Mouse (Mus musculus) kidney, embryonic 15.5 days (tissue): ENCODE measurements around the gene Rnf169. TPM values are rescaled to one million over a fixed set of nuclear protein-coding genes. Genes with fewer than 3 reads are reported as not detected.

Source experiments
- ATAC-seq: fragments of 200-750 bp; cut with Nextera tagmentation; replicated peaks from 2 replicates; pipeline ENCODE4 v1.8.0; 2017; ENCODE audit warnings: moderate TSS enrichment; ENCODE audit not compliant: low FRiP score
- H3K27ac ChIP-seq: fragments of 300-500 bp; sonication (generic); 2 replicates; pipeline ENCODE4 v1.5.1; 2015; ENCODE audit warnings: mild to moderate bottlenecking, inconsistent platforms
- H3K27me3 ChIP-seq: fragments of 300-500 bp; sonication (generic); 2 replicates; pipeline ENCODE4 v1.6.1; 2015; ENCODE audit warnings: inconsistent platforms
- H3K36me3 ChIP-seq: fragments of 300-500 bp; sonication (generic); 2 replicates; pipeline ENCODE4 v1.6.1; 2015; ENCODE audit warnings: inconsistent platforms
- H3K4me1 ChIP-seq: fragments of 300-500 bp; sonication (generic); 2 replicates; pipeline ENCODE4 v1.6.1; 2015; ENCODE audit warnings: inconsistent platforms
- H3K4me2 ChIP-seq: fragments of 300-500 bp; sonication (generic); 2 replicates; pipeline ENCODE4 v1.6.1; 2015; ENCODE audit warnings: moderate library complexity, mild to moderate bottlenecking, inconsistent platforms
- H3K4me3 ChIP-seq: fragments of 300-500 bp; sonication (generic); replicated peaks from 2 replicates; pipeline ENCODE4 v1.5.1; 2015; ENCODE audit warnings: mild to moderate bottlenecking, inconsistent platforms
- H3K9ac ChIP-seq: fragments of 300-500 bp; sonication (generic); 2 replicates; pipeline ENCODE4 v1.6.1; 2015; ENCODE audit warnings: mild to moderate bottlenecking, inconsistent platforms
- H3K9me3 ChIP-seq: fragments of 300-500 bp; sonication (generic); replicated peaks from 2 replicates; pipeline ENCODE4 v1.6.1; 2016; ENCODE audit warnings: inconsistent platforms
- WGBS: fragments of 180-500 bp; shearing (Covaris S2); methylation state at CpG from one replicate; pipeline ENCODE4 v1.1.7; 2015; ENCODE audit warnings: mixed read lengths; 5-methylcytosine and 5-hydroxymethylcytosine counted together
- polyA plus RNA-seq: library from polyadenylated mRNA; unstranded; fragments of >200 nt; fragmentation: Nextera tagmentation; extraction: Ambion mirVana; gene quantifications from 2 replicates; pipeline ENCODE4 v1.2.1, GENCODE M21; 2015

The Rnf169 gene
- 5.9 and 6.2 TPM in 2 replicates for polyA plus RNA-seq

GRCm38 (mm10) chr7:99980132-99980591 is at the start of gene Rnf169:
TSS of gene Rnf169 (minus strand) at chr7:99980448.
- peak within 1 kb of the TSS; percentile 99 for H3K9ac ChIP-seq
- H3K36me3 ChIP-seq = no peaks in the 10 kb centered on the region
- WGBS = under 1% methylated on average over 54 of the region's 55 CpGs
- peak within 1 kb of the TSS; percentile 99 for H3K4me3 ChIP-seq
- ATAC-seq = peak; percentile 95
- peak within 1 kb of the TSS; percentile 58 for H3K4me2 ChIP-seq
- no peaks in the 10 kb centered on the region for H3K9me3 ChIP-seq
- H3K27me3 ChIP-seq = no peaks in the 10 kb centered on the region
- H3K4me1 ChIP-seq = peaks cover 28% of the 10 kb centered on the region
- H3K27ac ChIP-seq = peak within 1 kb of the TSS; percentile 95

- H3K4me1 ChIP-seq = 0 out of 2 replicates have a peak, but pooled peaks cover 6% of the 10 kb centered on the region
- H3K27me3 ChIP-seq = no peaks in the 10 kb centered on the region
- H3K9ac ChIP-seq = no peak overlapping the region
- no peak overlapping the region for H3K4me3 ChIP-seq
- no peak overlapping the region for H3K27ac ChIP-seq
- H3K4me2 ChIP-seq = no peak overlapping the region
- no peak for ATAC-seq
- H3K36me3 ChIP-seq = no peaks in the 10 kb centered on the region
- H3K9me3 ChIP-seq = no peaks in the 10 kb centered on the region
- 47% methylated on average over 3 of the region's 3 CpGs for WGBS
These were observed 49.1 kb upstream of the Rnf169 start for GRCm38 (mm10) chr7:100029307-100029706.

- H3K4me3 ChIP-seq = no peak overlapping the region
- no peaks in the 10 kb centered on the region for H3K9me3 ChIP-seq
- no peak overlapping the region for H3K9ac ChIP-seq
- H3K27me3 ChIP-seq = no peaks in the 10 kb centered on the region
- H3K36me3 ChIP-seq = no peaks in the 10 kb centered on the region
- no peak for ATAC-seq
- H3K4me1 ChIP-seq = 0 out of 2 replicates have a peak, but pooled peaks cover 6% of the 10 kb centered on the region
- WGBS = 47% methylated on average over 5 of the region's 5 CpGs
- H3K27ac ChIP-seq = no peak overlapping the region
- H3K4me2 ChIP-seq = no peak overlapping the region
These were observed 47.1 kb upstream of the Rnf169 start for GRCm38 (mm10) chr7:100027353-100027752.

GRCm38 (mm10) chr7:100017056-100017455 is 36.8 kb upstream of the Rnf169 start:
- ATAC-seq = no peak
- H3K4me1 ChIP-seq = peaks cover 13% of the 10 kb centered on the region

GRCm38 (mm10) chr7:100014123-100014600 is 33.9 kb upstream of the Rnf169 start:
- no peak overlapping the region for H3K4me2 ChIP-seq
- 45% methylated on average over 8 of the region's 8 CpGs for WGBS
- H3K27me3 ChIP-seq = peaks cover 14% of the 10 kb centered on the region
- H3K36me3 ChIP-seq = no peaks in the 10 kb centered on the region
- peaks cover 22% of the 10 kb centered on the region for H3K4me1 ChIP-seq
- H3K9me3 ChIP-seq = no peaks in the 10 kb centered on the region
- H3K4me3 ChIP-seq = no peak overlapping the region
- H3K27ac ChIP-seq = peak overlapping the region; percentile 28; the same call in 1 of the 2 replicates
- no peak overlapping the region for H3K9ac ChIP-seq
- peak; percentile 62 for ATAC-seq

More at GRCm38 (mm10) chr7:100017056-100017455, 36.8 kb upstream of the Rnf169 start:
- Histone ChIP-seq H3K9ac (no peak overlapping the region), H3K9me3 (no peaks in the 10 kb centered on the region), H3K36me3 (no peaks in the 10 kb centered on the region), H3K4me2 (no peak overlapping the region), H3K4me3 (no peak overlapping the region), H3K27me3 (no peaks in the 10 kb centered on the region), H3K27ac (no peak overlapping the region)
- WGBS = 87% methylated on average over 8 of the region's 8 CpGs

GRCm38 (mm10) chr7:100012515-100012914 is 32.3 kb upstream of the Rnf169 start:
- peaks cover 22% of the 10 kb centered on the region for H3K4me1 ChIP-seq
- H3K27ac ChIP-seq = no peak overlapping the region
- H3K9ac ChIP-seq = no peak overlapping the region
- ATAC-seq = no peak
- no peak overlapping the region for H3K4me3 ChIP-seq
- H3K4me2 ChIP-seq = no peak overlapping the region
- H3K36me3 ChIP-seq = no peaks in the 10 kb centered on the region
- WGBS = 33% methylated on average over 6 of the region's 6 CpGs
- no peaks in the 10 kb centered on the region for H3K9me3 ChIP-seq
- peaks cover 31% of the 10 kb centered on the region for H3K27me3 ChIP-seq

- no peak overlapping the region for H3K4me3 ChIP-seq
- no peak overlapping the region for H3K4me2 ChIP-seq
- H3K36me3 ChIP-seq = no peaks in the 10 kb centered on the region
- peaks cover 22% of the 10 kb centered on the region for H3K4me1 ChIP-seq
- WGBS = 48% methylated on average over 8 of the region's 8 CpGs
- ATAC-seq = no peak
- no peak overlapping the region for H3K9ac ChIP-seq
- no peak overlapping the region for H3K27ac ChIP-seq
- H3K27me3 ChIP-seq = peaks cover 35% of the 10 kb centered on the region
- no peaks in the 10 kb centered on the region for H3K9me3 ChIP-seq
These were observed 31.8 kb upstream of the Rnf169 start for GRCm38 (mm10) chr7:100012085-100012484.

GRCm38 (mm10) chr7:100010711-100011110 is 30.5 kb upstream of the Rnf169 start:
- H3K4me1 ChIP-seq = peaks cover 32% of the 10 kb centered on the region
- H3K9ac ChIP-seq = no peak overlapping the region
- no peak overlapping the region for H3K4me3 ChIP-seq
- no peaks in the 10 kb centered on the region for H3K9me3 ChIP-seq
- no peaks in the 10 kb centered on the region for H3K36me3 ChIP-seq
- H3K27ac ChIP-seq = no peak overlapping the region
- no peak overlapping the region for H3K4me2 ChIP-seq
- no peak for ATAC-seq
- 23% methylated on average over 5 of the region's 5 CpGs for WGBS
- peaks cover 48% of the 10 kb centered on the region for H3K27me3 ChIP-seq

GRCm38 (mm10) chr7:100009640-100010039 is 29.4 kb upstream of the Rnf169 start:
- Histone ChIP-seq H3K36me3 (no peaks in the 10 kb centered on the region), H3K9me3 (no peaks in the 10 kb centered on the region), H3K4me3 (no peak overlapping the region), H3K4me1 (peaks cover 35% of the 10 kb centered on the region), H3K27ac (no peak overlapping the region), H3K27me3 (peaks cover 58% of the 10 kb centered on the region), H3K4me2 (0 out of 2 replicates have a peak overlapping the region, but pooled peaks have one; percentile 21), H3K9ac (no peak overlapping the region)
- 11% methylated on average over 11 of the region's 11 CpGs for whole genome bisulfite sequencing
- ATAC-seq = 0 out of 2 replicates have a peak, but pooled peaks have one; percentile 23

GRCm38 (mm10) chr7:100008765-100009164 is 28.5 kb upstream of the Rnf169 start:
- 87% methylated on average over 4 of the region's 4 CpGs for WGBS
- no peak overlapping the region for H3K4me3 ChIP-seq
- H3K36me3 ChIP-seq = no peaks in the 10 kb centered on the region
- ATAC-seq = no peak
- H3K9me3 ChIP-seq = no peaks in the 10 kb centered on the region
- peaks cover 26% of the 10 kb centered on the region for H3K4me1 ChIP-seq
- H3K27ac ChIP-seq = no peak overlapping the region
- H3K9ac ChIP-seq = no peak overlapping the region
- H3K27me3 ChIP-seq = peaks cover 67% of the 10 kb centered on the region
- H3K4me2 ChIP-seq = no peak overlapping the region

GRCm38 (mm10) chr7:100006411-100006810 is 26.2 kb upstream of the Rnf169 start:
- H3K9ac ChIP-seq = no peak overlapping the region; the same call in 1 of the 2 replicates
- peak overlapping the region; percentile 98 for H3K4me2 ChIP-seq
- H3K4me1 ChIP-seq = peaks cover 26% of the 10 kb centered on the region
- H3K27me3 ChIP-seq = peaks cover 78% of the 10 kb centered on the region
- ATAC-seq = no peak
- no peak overlapping the region for H3K27ac ChIP-seq
- 4% methylated on average over 11 of the region's 11 CpGs for WGBS
- H3K36me3 ChIP-seq = no peaks in the 10 kb centered on the region
- H3K9me3 ChIP-seq = no peaks in the 10 kb centered on the region
- peak overlapping the region; percentile 56 for H3K4me3 ChIP-seq

GRCm38 (mm10) chr7:100005790-100006189 is 25.5 kb upstream of the Rnf169 start, which contains the start of gene Chrdl2:
TSS of gene Chrdl2 (plus strand) at chr7:100006172.
- Histone ChIP-seq H3K4me3 (peak within 1 kb of the TSS; percentile 56), H3K27ac (no peak within 1 kb of the TSS), H3K4me1 (peaks cover 26% of the 10 kb centered on the region), H3K9me3 (no peaks in the 10 kb centered on the region), H3K9ac (peak within 1 kb of the TSS; percentile 47), H3K4me2 (peak within 1 kb of the TSS; percentile 98), H3K27me3 (peaks cover 76% of the 10 kb centered on the region), H3K36me3 (no peaks in the 10 kb centered on the region)
- under 1% methylated on average over 40 of the region's 44 CpGs for WGBS
- peak; percentile 80 for ATAC-seq
